Mouse (Mus musculus): ENCODE data around the gene Camkv. TPM values are rescaled to one million over a fixed set of nuclear protein-coding genes. Genes with fewer than 3 reads are reported as not detected.
A peak's percentile ranks its signal among the peaks of the same experiment; 100 is the strongest.

Gene Camkv
- polyA plus RNA-seq, 1 experiment from 2014 or later, result 12.8 TPM

DNA sequence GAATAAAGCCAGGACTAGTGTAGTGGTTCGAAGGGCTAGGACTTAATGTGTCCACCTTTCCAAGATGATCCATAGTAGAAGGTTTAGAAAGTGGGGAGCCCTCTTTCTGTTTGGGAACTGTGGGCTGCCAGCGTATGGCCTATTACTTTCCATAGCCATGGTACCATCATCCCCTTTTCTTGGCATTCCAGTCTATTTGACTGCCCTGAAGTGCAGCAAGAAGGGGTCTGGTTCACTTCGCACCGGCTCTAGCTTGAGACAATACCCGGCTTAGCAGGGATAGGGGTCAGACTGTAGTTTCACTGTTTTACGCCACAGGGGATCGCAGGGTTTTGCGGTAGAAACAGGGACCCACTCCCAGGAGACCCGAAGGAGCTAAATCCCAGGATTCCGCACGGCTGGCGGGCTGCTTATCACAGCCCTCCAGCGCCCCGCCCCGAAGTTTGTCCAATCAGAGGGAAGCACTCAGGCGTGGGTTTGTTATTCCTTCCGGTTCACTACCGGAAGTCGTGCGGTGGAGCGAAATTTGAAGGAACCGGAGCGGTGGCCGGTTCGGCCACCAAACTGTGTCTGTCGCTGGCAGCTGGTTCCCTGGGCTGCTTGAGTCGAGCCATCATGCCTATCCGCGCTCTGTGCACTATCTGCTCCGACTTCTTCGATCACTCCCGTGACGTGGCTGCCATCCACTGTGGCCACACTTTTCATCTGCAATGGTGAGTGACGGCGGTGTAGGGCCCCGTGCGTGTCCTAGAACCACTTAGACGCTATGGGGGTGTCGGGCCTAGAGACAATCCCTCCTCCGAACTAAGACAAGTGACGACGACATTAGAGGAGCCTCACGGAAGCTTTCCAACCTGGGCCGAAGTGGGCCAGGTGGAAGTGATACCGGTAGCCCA, 15.2 kb downstream of the Camkv start:
- Histone ChIP-seq H3K27me3 (no peaks in the 10 kb centered on the region), H3K27ac (replicated peaks) (peak overlapping the region; percentile 86), H3K4me1 (peaks cover 15% of the 10 kb centered on the region), H3K9ac (replicated peaks) (peak overlapping the region; percentile 64), H3K36me3 (peaks cover 6% of the 10 kb centered on the region; the same call in 1 of the 2 replicates), H3K4me3 (peak overlapping the region; percentile 70), H3K4me2 (replicated peaks) (peak overlapping the region; percentile 88), H3K9me3 (no peaks in the 10 kb centered on the region)
- peak; percentile 95 for ATAC-seq (ENCODE audit: low FRiP score, low read depth)
- WGBS, result 16% methylated on average over 45 of the region's 45 CpGs

DNA sequence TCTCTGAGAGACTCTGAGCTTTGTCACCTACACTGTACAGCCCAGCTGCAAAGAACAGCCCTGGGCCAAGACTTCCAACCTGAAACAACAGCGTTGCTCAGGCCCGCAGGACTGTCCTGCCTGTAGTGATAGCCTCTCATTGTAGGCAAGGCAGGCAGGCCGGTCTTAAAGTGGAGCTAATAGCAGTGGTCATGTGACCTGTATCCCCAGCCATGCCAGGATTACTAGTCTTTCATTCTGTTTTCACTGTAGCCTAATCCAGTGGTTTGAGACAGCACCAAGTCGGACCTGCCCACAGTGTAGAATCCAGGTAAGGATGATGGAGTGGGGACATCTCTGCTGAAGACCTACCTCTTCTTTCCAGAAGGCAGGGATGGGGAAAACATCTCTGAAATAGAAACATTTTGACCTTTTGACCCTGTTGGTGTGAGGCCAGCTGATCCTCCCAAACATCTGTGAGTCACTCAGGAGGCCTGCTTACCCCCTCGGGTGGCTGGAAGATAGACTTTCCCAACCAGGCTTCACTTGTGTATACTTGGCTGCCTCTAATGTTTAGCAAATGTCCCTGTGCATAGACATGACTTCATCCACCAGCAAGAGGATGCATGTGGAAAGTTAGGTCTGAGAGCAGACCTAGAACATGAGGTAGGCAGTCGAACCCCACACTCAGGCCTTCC, 20.3 kb downstream of the Camkv start:
- H3K4me2 ChIP-seq (replicated peaks), result no peak overlapping the region
- H3K27ac ChIP-seq (replicated peaks), result no peak overlapping the region
- 82% methylated on average over 6 of the region's 6 CpGs for WGBS
- H3K4me1 ChIP-seq, result peaks cover 11% of the 10 kb centered on the region
- ATAC-seq (ENCODE audit: low FRiP score, low read depth), result no peak
- H3K9ac ChIP-seq (replicated peaks), result no peak overlapping the region
- H3K4me3 ChIP-seq, result no peak overlapping the region
- H3K27me3 ChIP-seq, result no peaks in the 10 kb centered on the region
- H3K9me3 ChIP-seq, result no peaks in the 10 kb centered on the region
- H3K36me3 ChIP-seq, result peaks cover 35% of the 10 kb centered on the region

DNA sequence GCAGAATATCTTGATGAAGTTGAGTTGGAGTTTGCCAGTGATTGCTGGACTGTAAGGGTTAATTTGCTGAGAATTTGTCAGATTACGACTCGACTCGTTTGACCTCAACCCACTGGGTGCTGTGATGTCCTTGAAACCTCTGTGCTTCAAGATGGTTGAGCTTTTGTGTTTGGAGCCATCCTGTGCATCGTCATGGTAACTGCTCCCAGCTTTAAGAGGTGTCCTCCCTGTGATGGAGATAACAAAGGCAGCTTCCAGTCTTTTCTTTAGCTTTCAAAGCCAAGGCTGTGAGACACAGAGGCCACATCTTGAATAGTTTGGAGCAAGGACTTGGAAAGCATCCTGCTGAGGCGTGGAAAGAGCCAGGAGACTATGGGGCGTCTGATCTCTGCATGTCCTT, 21.7 kb downstream of the Camkv start:
- H3K9me3 ChIP-seq, result no peaks in the 10 kb centered on the region
- ATAC-seq (ENCODE audit: low FRiP score, low read depth), result no peak
- no peak overlapping the region for H3K4me3 ChIP-seq
- H3K27ac ChIP-seq (replicated peaks), result no peak overlapping the region
- peaks cover 10% of the 10 kb centered on the region for H3K4me1 ChIP-seq
- H3K36me3 ChIP-seq, result peaks cover 44% of the 10 kb centered on the region
- no peaks in the 10 kb centered on the region for H3K27me3 ChIP-seq
- H3K9ac ChIP-seq (replicated peaks), result no peak overlapping the region
- no peak overlapping the region for H3K4me2 ChIP-seq (replicated peaks)
- WGBS, result 22% methylated on average over 6 of the region's 6 CpGs

DNA sequence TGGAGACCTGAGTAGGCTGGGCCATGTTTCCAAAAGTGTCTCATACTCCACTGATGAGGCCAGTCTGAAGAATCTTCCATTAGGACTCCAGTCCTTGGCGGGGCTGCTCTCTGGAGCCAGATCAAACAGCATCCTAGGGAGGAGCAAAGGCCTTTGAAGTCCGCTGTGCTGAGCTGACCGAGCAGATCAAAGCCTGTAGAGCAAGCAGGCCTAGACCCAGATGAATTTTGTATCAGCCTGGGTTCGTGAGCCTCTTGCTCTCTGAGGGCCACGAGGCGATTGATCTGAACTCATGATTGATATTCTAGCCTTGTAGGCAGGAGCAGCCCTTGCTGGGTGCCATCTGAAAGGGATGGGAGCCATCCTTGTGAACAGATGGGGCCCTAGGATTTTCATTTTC, 24.4 kb downstream of the Camkv start:
- ATAC-seq (ENCODE audit: low FRiP score, low read depth), result no peak
- Histone ChIP-seq H3K27ac (replicated peaks) (no peak overlapping the region; the same call in 1 of the 2 replicates), H3K36me3 (peaks cover 47% of the 10 kb centered on the region), H3K4me2 (replicated peaks) (no peak overlapping the region), H3K9ac (replicated peaks) (no peak overlapping the region), H3K27me3 (no peaks in the 10 kb centered on the region), H3K9me3 (no peaks in the 10 kb centered on the region), H3K4me3 (no peak overlapping the region), H3K4me1 (peaks cover 10% of the 10 kb centered on the region)
- 70% methylated on average over 6 of the region's 6 CpGs for WGBS

DNA sequence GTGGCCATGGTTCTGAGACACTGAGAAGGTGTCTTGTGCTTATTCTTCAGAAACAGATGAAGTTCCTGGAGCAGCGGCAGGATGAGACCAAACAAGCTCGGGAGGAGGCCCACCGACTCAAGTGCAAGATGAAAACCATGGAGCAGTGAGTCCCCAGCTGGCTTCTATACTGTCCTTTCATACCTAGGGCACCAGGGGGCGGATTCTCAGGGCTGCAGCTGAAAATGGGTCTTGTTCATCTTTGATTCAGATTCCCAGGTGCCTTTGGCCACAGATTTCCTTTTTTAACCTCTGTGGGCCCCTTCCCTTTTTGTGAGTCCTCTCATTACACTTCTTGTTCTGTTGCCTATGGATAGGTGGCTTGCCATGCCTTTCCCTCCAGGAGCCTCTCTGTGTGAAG, 25.5 kb downstream of the Camkv start:
- Histone ChIP-seq H3K9ac (replicated peaks) (no peak overlapping the region), H3K4me2 (replicated peaks) (no peak overlapping the region), H3K27ac (replicated peaks) (peak overlapping the region; percentile 65), H3K9me3 (no peaks in the 10 kb centered on the region), H3K4me3 (no peak overlapping the region), H3K27me3 (no peaks in the 10 kb centered on the region), H3K4me1 (peaks cover 10% of the 10 kb centered on the region), H3K36me3 (peaks cover 53% of the 10 kb centered on the region)
- no peak for ATAC-seq (ENCODE audit: low FRiP score, low read depth)
- WGBS, result 80% methylated on average over 4 of the region's 4 CpGs

DNA sequence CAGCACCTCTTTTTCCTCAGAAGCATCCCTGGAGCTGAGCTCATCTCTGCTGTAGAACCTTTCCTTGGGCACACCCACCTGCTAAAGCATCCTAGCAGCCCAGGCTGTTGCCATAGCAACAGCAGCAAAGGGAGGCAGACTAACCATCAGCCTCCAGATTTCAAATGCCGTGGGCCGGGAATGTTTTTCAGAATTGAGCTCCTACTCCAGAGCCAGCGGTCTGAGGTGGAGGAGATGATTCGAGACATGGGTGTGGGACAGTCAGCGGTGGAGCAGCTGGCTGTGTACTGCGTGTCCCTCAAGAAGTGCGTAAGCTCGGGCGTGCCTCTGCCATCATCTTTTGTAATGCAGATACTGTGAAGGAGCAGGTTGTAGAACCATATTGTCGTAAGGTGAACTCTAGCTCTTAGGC, 25.9 kb downstream of the Camkv start:
- no peak overlapping the region for H3K4me2 ChIP-seq (replicated peaks)
- no peak overlapping the region; the same call in 1 of the 2 replicates for H3K9ac ChIP-seq (replicated peaks)
- H3K27me3 ChIP-seq, result no peaks in the 10 kb centered on the region
- WGBS, result 72% methylated on average over 10 of the region's 10 CpGs
- H3K27ac ChIP-seq (replicated peaks), result peak overlapping the region; percentile 65
- no peaks in the 10 kb centered on the region for H3K9me3 ChIP-seq
- peaks cover 55% of the 10 kb centered on the region for H3K36me3 ChIP-seq
- H3K4me3 ChIP-seq, result no peak overlapping the region
- ATAC-seq (ENCODE audit: low FRiP score, low read depth), result no peak
- H3K4me1 ChIP-seq, result peaks cover 10% of the 10 kb centered on the region

DNA sequence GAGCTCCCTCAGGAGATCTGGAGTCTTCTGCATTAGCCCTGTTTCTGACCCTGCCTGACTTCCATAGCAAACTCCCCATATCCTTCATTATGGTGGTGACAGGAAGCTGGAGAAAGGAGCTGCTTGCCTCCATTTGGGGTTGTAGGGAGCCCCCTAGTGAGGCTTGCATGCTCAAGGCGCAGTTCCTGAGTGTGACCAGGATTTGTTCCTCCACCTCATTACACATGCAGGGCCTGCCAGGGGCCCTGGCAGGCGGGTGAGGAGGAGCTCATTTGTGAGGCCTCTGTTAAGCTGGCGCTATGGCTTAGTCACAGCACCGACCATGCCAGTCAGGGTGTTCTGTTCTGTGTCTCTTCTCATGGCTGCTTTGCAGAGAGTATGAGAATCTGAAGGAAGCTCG, 26.4 kb downstream of the Camkv start:
- H3K27ac ChIP-seq (replicated peaks), result peak overlapping the region; percentile 65
- H3K4me1 ChIP-seq, result peaks cover 10% of the 10 kb centered on the region
- no peak overlapping the region for H3K4me3 ChIP-seq
- no peaks in the 10 kb centered on the region for H3K9me3 ChIP-seq
- no peak overlapping the region; the same call in 1 of the 2 replicates for H3K9ac ChIP-seq (replicated peaks)
- H3K4me2 ChIP-seq (replicated peaks), result no peak overlapping the region
- whole genome bisulfite sequencing, result 52% methylated on average over 5 of the region's 5 CpGs
- peaks cover 54% of the 10 kb centered on the region for H3K36me3 ChIP-seq
- no peaks in the 10 kb centered on the region for H3K27me3 ChIP-seq
- peak; percentile 54; the same call in 1 of the 2 replicates for ATAC-seq (ENCODE audit: low FRiP score, low read depth)

DNA sequence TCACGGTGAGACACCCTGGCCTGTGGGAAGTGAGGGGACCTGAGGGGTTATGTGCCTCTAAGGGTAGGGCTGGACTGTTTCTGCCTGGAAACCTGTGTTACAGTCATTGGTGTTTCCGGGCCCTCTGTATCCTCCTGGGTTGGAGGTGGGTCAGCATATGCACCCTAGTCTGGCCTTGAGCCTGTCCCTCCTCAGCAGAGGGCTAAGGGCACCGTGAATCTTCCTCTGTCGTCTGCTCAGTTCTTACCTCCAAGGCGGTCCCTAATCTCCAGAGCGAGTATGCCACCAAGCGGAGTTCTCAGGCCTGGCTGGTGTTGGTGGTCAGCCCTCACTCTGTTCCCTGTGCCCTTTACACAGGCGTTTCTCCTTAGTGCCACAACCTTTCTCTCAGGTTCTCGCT, 27.4 kb downstream of the Camkv start:
- WGBS, result 94% methylated on average over 9 of the region's 9 CpGs
- Histone ChIP-seq H3K27me3 (no peaks in the 10 kb centered on the region), H3K9ac (replicated peaks) (no peak overlapping the region), H3K4me2 (replicated peaks) (no peak overlapping the region), H3K4me3 (no peak overlapping the region), H3K27ac (replicated peaks) (no peak overlapping the region), H3K4me1 (peaks cover 10% of the 10 kb centered on the region), H3K36me3 (peaks cover 48% of the 10 kb centered on the region), H3K9me3 (no peaks in the 10 kb centered on the region)
- no peak for ATAC-seq (ENCODE audit: low FRiP score, low read depth)

DNA sequence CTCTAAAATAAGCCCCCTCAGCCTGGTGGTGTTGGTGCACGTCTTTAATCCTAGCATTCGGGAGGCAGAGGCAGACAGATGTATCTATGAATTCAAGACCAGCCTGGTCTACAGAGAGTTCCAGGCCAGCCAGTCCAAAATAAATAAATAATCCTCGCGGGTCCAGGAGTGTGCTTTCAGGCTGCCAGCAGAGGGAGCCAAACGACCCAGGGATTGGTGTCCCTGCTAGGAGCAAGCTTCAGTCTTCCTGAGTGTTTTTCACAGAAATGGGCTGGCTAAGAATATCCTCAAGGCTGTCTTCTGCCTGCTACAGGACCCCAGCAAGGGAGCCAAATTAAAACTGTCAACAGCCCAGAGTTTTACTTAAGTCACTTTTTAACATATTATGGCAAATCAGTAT, 28.2 kb downstream of the Camkv start:
- H3K27ac ChIP-seq (replicated peaks), result no peak overlapping the region
- no peak overlapping the region for H3K4me2 ChIP-seq (replicated peaks)
- H3K9ac ChIP-seq (replicated peaks), result no peak overlapping the region
- H3K36me3 ChIP-seq, result peaks cover 46% of the 10 kb centered on the region
- H3K27me3 ChIP-seq, result no peaks in the 10 kb centered on the region
- 28% methylated on average over 5 of the region's 5 CpGs for WGBS
- no peak overlapping the region for H3K4me3 ChIP-seq
- ATAC-seq (ENCODE audit: low FRiP score, low read depth), result no peak
- no peaks in the 10 kb centered on the region for H3K9me3 ChIP-seq
- H3K4me1 ChIP-seq, result peaks cover 10% of the 10 kb centered on the region

DNA sequence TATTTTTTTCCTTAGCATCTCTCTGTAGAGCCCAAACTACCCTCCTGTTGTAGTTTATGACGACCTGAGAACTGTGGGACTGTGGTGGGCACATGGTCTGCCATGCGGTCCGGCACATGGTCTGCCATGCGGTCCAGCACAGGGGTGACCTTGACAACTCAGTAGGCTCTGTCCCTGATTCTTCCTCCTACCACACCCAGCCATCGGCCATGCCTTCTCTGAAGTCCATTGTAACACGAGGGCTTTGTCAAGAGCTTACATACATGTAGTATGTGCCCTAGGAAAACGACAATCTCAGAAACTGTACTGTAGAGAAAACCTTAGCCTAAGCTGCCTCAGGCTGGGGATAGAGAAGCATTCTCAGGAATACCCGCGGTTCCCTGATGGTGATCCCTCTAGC, 29.2 kb downstream of the Camkv start:
- H3K27ac ChIP-seq (replicated peaks), result no peak overlapping the region
- 94% methylated on average over 9 of the region's 9 CpGs for WGBS
- H3K4me2 ChIP-seq (replicated peaks), result no peak overlapping the region
- H3K4me3 ChIP-seq, result no peak overlapping the region
- peaks cover 10% of the 10 kb centered on the region for H3K4me1 ChIP-seq
- no peaks in the 10 kb centered on the region for H3K27me3 ChIP-seq
- peaks cover 46% of the 10 kb centered on the region for H3K36me3 ChIP-seq
- no peaks in the 10 kb centered on the region for H3K9me3 ChIP-seq
- H3K9ac ChIP-seq (replicated peaks), result no peak overlapping the region
- ATAC-seq (ENCODE audit: low FRiP score, low read depth), result no peak

DNA sequence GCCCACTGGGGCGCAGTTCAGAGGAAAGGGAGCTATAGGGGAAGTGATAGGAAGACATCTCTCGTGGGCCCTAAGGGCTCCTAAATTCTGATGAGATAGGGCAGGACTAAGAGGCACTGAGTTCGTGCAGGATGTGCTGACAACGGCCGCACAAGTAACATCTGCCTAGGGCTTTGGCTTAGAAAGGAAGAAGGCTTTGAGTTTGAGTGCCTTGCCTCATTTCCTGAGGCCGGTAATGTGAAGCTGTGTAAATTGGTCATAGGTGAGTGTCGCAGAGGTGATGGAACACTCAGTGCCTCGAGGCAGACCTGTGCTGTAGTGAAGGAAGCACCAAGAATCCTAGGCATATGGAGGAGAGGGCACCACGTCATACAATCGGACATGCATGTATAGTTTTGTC, 31.2 kb downstream of the Camkv start:
- H3K27ac ChIP-seq (replicated peaks), result no peak overlapping the region
- no peak for ATAC-seq (ENCODE audit: low FRiP score, low read depth)
- no peaks in the 10 kb centered on the region for H3K9me3 ChIP-seq
- H3K9ac ChIP-seq (replicated peaks), result no peak overlapping the region
- H3K4me1 ChIP-seq, result peaks cover under 1% of the 10 kb centered on the region; the same call in 1 of the 2 replicates
- no peak overlapping the region for H3K4me2 ChIP-seq (replicated peaks)
- no peak overlapping the region for H3K4me3 ChIP-seq
- H3K27me3 ChIP-seq, result no peaks in the 10 kb centered on the region
- WGBS, result 94% methylated on average over 10 of the region's 10 CpGs
- peaks cover 46% of the 10 kb centered on the region for H3K36me3 ChIP-seq

DNA sequence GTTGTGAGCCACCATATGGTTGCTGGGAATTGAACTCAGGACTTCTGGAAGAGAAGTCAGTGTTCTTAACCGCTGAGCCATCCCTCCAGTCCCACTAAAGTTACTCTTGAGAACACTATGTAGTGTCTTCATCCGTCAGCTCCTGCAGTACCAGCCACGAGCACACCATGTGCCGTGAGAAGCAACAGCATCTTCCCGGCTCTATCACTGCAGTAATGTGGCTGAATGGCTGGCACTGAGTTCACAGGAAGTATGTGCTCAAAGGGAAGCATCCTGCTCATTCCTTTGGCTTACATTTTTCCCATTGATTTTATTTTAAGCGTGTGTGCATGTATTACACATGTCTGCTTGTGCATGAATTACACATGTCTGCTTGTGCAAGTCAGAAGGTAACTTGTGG, 32.0 kb downstream of the Camkv start:
- H3K9me3 ChIP-seq, result no peaks in the 10 kb centered on the region
- H3K27ac ChIP-seq (replicated peaks), result no peak overlapping the region
- H3K4me3 ChIP-seq, result no peak overlapping the region
- no peak for ATAC-seq (ENCODE audit: low FRiP score, low read depth)
- WGBS, result 88% methylated on average over 6 of the region's 6 CpGs
- no peaks in the 10 kb centered on the region for H3K4me1 ChIP-seq
- H3K27me3 ChIP-seq, result no peaks in the 10 kb centered on the region
- peaks cover 51% of the 10 kb centered on the region for H3K36me3 ChIP-seq
- no peak overlapping the region for H3K4me2 ChIP-seq (replicated peaks)
- no peak overlapping the region for H3K9ac ChIP-seq (replicated peaks)

All from midbrain, embryonic 12.5 days (tissue).